ENCODE assay signal across 18 mouse cellular contexts in genomic region chr4:68864668-68865067, GRCm38 (mm10).
"Had no signal": no experiment of that assay in that cellular context is flagged by ENCODE, and none has a peak within 500 bp of the region (broad histone marks: within the 10 kb centered on the region; RNA-seq: fewer than 3 reads in every experiment).

No protein-coding gene starts in this region.

- H3K9me3 ChIP-seq: liver, embryonic 13.5 days; midbrain, embryonic 12.5 days; midbrain, embryonic 15.5 days; neural tube, embryonic 12.5 days; neural tube, embryonic 15.5 days; stomach, embryonic 15.5 days had no signal

- H3K9ac ChIP-seq: liver, embryonic 13.5 days; midbrain, embryonic 12.5 days; midbrain, embryonic 15.5 days; neural tube, embryonic 12.5 days; neural tube, embryonic 15.5 days; stomach, embryonic 15.5 days had no signal

- DNase-seq: kidney, postnatal 14 days; kidney, postnatal 4 days; layer of hippocampus, adult 9-11 months; layer of hippocampus, postnatal 36 days; liver, embryonic 13.5 days; lung, adult 2 months; lung, postnatal 14 days; lung, postnatal 4 days; right cerebral cortex, adult 18-20 months; right cerebral cortex, postnatal 14 days; right cerebral cortex, postnatal 4 days; thymus, postnatal 25 days had no signal

- H3K4me1 ChIP-seq: liver, embryonic 13.5 days; midbrain, embryonic 12.5 days; midbrain, embryonic 15.5 days; neural tube, embryonic 15.5 days; stomach, embryonic 15.5 days had no signal

- H3K27ac ChIP-seq: liver, embryonic 13.5 days; midbrain, embryonic 12.5 days; midbrain, embryonic 15.5 days; neural tube, embryonic 12.5 days; neural tube, embryonic 15.5 days; stomach, embryonic 15.5 days had no signal

- H3K4me2 ChIP-seq: liver, embryonic 13.5 days; midbrain, embryonic 12.5 days; midbrain, embryonic 15.5 days; neural tube, embryonic 12.5 days; neural tube, embryonic 15.5 days; stomach, embryonic 15.5 days had no signal

- H3K27me3 ChIP-seq: liver, embryonic 13.5 days; midbrain, embryonic 12.5 days; midbrain, embryonic 15.5 days; neural tube, embryonic 12.5 days; neural tube, embryonic 15.5 days; stomach, embryonic 15.5 days had no signal

- H3K4me3 ChIP-seq: left cerebral cortex, adult 2 months; liver, embryonic 13.5 days; midbrain, embryonic 12.5 days; midbrain, embryonic 15.5 days; neural tube, embryonic 12.5 days; neural tube, embryonic 15.5 days; stomach, embryonic 15.5 days had no signal

- H3K36me3 ChIP-seq: liver, embryonic 13.5 days; midbrain, embryonic 12.5 days; midbrain, embryonic 15.5 days; neural tube, embryonic 12.5 days; neural tube, embryonic 15.5 days; stomach, embryonic 15.5 days had no signal

- ATAC-seq: midbrain, embryonic 15.5 days had no signal
